Mouse (Mus musculus) neural tube, embryonic 14.5 days (tissue): Measurements from ENCODE around the gene Anxa7. TPM values are rescaled to one million over a fixed set of nuclear protein-coding genes. Genes with fewer than 3 reads are reported as not detected.

Source experiments
- polyA plus RNA-seq: library from polyadenylated mRNA; unstranded; fragments of >200 nt; fragmentation: Nextera tagmentation; extraction: Ambion mirVana; gene quantifications from 2 replicates; pipeline ENCODE4 v1.2.1, GENCODE M21; 2014

The Anxa7 gene
- polyA plus RNA-seq, 1 experiment from 2014 or later, result 14.5 TPM

Other genes starting within 250 kb of the Anxa7 start
- not detected in 2 replicates for gene Kcnk16, start 210.9 kb downstream of the Anxa7 start, polyA plus RNA-seq
- gene Nudt13, start 185.4 kb downstream of the Anxa7 start, polyA plus RNA-seq, result 9.8 and 10.5 TPM in 2 replicates
- gene Ecd, start 132.0 kb downstream of the Anxa7 start, polyA plus RNA-seq, result 59.2 and 60.6 TPM in 2 replicates
- gene Fam149b, start 132.0 kb downstream of the Anxa7 start, polyA plus RNA-seq, result 45.4 and 48.4 TPM in 2 replicates
- gene Dnajc9, start 91.2 kb downstream of the Anxa7 start, polyA plus RNA-seq, result 73.8 and 111 TPM in 2 replicates
- 65.2 and 71.2 TPM in 2 replicates for gene Mrps16, start 86.5 kb downstream of the Anxa7 start, polyA plus RNA-seq
- 1.2 and 1.9 TPM in 2 replicates for gene Cfap70, start 27.9 kb downstream of the Anxa7 start, polyA plus RNA-seq
- 0.47 and 0.66 TPM in 2 replicates for gene Mss51, start 16.8 kb upstream of the Anxa7 start, polyA plus RNA-seq
- gene Ppp3cb, start 66.4 kb upstream of the Anxa7 start, polyA plus RNA-seq, result 130 and 139 TPM in 2 replicates
- gene Usp54, start 160.9 kb upstream of the Anxa7 start, polyA plus RNA-seq, result 13.6 and 15.1 TPM in 2 replicates
- gene Myoz1, start 176.4 kb upstream of the Anxa7 start, polyA plus RNA-seq, result 0.31 TPM in 1 of 2 replicates, not detected in the other
- 0.19 and 0.23 TPM in 2 replicates for gene Synpo2l, start 188.2 kb upstream of the Anxa7 start, polyA plus RNA-seq
- gene Sec24c, start 194.2 kb upstream of the Anxa7 start, polyA plus RNA-seq, result 74.4 and 87.0 TPM in 2 replicates
- gene Fut11, start 214.8 kb upstream of the Anxa7 start, polyA plus RNA-seq, result 20.0 and 30.6 TPM in 2 replicates
- gene Chchd1, start 222.9 kb upstream of the Anxa7 start, polyA plus RNA-seq, result 172 and 195 TPM in 2 replicates
- 49.2 and 52.8 TPM in 2 replicates for gene Zswim8, start 227.4 kb upstream of the Anxa7 start, polyA plus RNA-seq